Mouse (Mus musculus): ENCODE measurements around the gene Myom3.
"Not testable (repeated sequence)": the region's sequence is repeated elsewhere in the genome, so short reads cannot be mapped to it uniquely, and the experiment has no call there.

The Myom3 gene

DNA sequence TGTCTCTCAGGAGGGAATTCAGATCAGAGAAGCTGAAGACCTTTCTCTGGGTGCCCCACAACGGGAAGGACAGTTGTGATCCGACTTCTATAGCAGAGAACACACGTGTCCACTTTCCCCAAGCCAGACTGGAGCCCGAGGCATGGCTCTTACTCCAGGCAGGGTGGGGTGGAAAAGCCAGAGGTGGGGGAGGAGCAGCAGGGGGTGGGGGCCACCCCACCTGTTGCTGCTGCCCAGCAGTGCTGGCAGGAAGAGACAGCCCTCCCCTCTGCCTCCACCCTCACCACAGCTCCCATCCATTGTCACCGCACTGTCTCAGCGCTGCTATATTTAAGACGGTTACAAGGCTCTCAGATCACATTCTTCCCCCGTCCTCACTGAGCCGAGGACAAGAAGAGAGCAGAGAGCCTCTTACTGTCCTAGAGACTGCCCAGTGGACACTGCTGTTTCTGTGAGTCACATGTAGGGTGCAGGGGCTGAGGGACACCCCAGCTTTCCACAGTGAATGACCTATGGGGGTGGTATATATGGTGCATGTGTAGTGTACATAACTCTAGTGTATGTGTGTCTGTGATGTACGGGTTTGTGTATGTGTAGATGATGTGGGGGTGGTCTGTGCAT, at the start of gene Myom3:
Myom3 (plus strand) TSS at position 360 of the 621 bp plus-strand sequence.
- DNase-seq: no peak

DNA sequence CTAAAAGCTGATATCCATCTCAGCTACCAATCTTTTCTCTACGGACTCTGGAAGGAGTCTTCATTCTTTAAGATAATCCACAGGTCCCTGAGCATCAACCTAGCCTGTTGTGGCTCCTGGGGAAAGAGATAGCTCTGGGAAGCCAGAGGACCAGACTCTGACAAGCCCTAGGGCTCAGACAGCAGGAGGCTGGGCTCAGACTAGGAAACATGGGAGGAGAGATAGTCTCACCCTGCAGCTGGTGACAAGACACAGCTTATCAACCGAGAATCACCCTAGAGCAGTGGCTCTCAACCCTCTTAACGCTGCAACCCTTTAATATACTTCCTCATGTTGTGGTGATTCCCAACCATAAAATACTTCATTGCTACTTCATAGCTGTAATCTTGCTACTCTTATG, 49.1 kb upstream of the Myom3 start:
- no peak for DNase-seq

DNA sequence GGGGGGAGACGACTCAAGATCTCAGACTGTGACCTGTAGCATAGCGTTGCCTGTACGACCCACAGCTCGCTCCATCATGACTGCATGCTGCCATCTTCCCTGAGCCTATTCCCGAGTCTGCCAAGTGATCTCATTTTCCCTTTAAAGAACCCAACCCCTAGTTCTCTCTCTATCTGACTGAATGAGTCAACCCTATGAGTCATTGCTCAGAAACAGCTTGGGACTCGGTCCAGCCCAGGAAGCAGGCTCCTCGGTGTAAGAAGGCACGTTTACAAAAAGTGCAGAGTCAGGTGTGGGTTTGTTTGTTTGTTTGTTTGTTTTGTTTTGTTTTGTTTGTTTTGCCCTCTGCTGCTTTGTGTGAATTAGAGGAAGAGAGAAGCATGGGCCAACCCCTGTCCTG, 44.7 kb upstream of the Myom3 start:
- no peak for DNase-seq

DNA sequence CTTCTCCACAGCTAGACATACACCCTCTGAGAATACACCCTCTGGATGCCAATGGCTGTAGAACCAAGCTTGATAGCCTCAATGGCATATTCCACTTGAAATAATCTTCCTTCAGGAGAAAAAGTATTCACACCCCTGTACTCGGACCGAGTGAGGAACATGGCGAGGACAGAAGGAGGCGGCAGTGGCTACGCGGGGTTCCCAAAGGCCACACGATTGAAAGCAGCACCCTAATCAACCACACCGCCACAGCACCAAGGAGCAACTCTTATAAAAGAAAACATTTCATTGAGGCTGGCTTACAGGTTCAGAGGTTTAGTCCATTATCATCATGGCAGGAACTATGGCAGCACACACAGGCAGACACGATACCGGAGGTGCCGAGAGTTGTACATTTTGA, 43.1 kb upstream of the Myom3 start:
- DNase-seq: not testable (repeated sequence)

DNA sequence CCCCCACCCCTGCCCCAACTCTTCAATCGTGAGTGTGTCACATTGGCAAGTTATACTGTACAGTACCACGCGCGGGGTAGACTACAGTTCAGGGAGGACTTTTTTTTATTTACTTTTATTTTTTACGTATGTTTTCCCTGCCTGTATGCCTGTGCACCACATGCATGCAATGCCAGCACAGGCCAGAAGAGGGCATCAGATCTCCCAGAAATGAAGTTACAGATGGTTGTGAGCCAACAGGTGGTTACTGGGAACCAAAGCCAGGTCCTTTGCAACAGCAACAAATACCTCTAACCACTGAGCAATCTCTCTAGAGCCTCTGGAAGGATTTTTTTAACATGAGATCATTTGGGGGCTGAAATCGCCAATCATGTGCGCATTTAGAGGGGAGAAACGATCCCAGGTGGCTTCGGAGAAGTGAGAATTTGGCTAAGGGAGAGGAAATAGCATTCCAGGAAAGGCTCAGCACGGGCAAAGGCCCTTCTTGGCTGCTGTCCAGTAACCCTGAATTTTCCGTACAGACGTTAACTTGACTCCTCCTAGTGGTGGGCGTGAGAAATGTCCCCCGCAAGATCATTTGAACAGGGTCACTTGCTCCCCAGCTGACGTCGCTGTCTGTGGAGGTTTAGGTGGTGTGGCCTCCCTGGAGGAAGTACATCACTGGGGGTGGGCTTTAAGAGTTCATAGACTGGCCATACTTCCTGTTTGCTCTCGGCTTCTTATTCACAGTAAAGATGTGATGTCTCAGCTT, 36.8 kb upstream of the Myom3 start:
- peak; percentile 14 to 27 for DNase-seq

DNA sequence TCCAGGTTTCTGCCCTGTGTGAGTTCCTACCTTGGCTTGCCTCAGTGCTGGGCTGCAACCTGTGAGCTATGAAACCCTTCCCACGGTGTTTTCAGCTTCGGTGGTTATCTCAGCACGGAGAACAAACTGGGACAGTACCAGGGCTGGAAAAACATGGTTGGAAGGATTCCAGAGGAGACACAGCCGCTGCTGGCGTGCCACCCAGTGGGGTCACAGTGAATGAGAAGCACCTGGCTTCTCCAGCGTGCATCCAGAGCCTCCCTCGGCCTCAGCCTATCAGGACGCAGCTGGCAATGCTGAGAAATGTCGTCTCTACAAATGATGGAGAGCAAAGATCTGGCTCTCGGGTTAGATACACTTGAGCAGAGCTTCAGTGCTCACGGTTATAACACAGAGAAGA, 33.1 kb upstream of the Myom3 start:
- DNase-seq: no peak

DNA sequence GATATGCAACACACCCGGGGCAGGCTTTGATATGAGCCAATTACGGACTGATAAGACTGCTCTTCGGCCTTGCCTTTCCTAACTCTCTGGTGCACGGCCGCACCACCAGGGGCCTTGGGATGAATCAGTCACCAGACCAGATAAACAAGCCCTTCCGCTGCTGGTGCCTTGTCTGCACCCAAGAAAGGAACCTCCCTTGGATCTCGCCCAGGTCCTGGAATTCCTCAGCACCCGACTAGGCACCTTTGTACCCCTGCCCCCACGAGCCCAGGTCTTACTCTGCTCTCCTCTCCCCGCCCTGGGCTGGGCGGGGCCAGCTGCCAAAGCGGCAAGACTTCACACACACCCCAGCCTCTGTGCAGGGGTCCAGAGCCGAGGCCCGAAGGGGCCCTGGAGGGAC, 31.7 kb upstream of the Myom3 start, which contains the start of gene Il22ra1:
Il22ra1 (plus strand) TSS at position 356 of the 400 bp plus-strand sequence.
- no peak for DNase-seq

DNA sequence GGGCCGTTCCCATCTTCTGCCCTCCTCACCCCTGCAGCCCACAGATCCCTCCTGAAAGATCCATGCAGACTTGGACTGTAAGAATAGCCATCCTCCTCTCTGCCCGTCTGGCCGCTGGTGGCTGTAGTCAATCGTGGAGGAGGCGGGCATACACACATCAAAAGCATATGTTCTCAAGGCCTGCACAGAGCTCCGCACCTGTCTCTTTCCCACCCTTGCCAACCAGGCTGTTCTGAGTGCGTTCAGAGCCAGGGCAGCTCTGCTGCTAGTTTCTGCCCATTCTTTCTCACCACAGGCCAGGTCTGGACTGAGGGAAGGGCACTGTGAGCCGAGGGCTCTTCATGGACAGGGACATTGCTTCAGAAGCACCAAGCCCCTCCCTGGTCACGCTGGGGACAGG, 29.3 kb upstream of the Myom3 start:
- DNase-seq: no peak

DNA sequence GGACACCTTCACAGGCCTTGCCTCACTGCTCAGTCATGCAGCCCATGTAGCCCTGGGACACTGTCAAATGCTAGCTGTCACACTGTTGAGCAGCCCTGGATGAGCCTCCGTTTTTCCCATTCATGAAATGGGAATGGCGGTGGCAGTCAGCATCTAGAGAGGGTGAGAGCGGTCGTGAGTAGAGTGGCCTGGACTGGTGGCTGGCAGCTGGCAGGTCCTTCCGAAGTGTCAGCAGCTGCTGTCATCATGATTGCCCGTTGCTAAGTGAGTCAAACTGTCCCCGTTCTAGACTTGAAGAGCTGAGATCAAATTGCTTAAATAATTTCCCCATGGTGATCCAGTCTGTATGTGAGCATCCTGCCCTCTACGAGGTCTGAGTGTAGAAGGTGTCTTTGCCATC, 28.6 kb upstream of the Myom3 start:
- DNase-seq: no peak

DNA sequence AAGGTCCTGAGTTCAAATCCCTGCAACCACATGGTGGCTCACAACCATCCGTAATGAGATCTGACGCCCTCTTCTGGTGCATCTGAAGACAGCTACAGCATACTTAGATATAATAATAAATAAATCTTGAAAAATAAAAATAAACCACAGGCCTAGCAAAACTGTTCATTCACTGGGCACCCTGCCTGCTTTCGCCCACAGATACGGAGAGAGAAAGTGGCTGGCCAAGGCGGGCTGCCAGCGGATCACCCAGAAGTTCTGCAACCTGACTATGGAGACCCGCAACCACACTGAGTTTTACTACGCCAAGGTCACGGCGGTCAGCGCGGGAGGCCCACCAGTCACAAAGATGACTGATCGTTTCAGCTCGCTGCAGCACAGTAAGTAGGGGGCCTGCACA, 25.6 kb upstream of the Myom3 start:
- no peak for DNase-seq

DNA sequence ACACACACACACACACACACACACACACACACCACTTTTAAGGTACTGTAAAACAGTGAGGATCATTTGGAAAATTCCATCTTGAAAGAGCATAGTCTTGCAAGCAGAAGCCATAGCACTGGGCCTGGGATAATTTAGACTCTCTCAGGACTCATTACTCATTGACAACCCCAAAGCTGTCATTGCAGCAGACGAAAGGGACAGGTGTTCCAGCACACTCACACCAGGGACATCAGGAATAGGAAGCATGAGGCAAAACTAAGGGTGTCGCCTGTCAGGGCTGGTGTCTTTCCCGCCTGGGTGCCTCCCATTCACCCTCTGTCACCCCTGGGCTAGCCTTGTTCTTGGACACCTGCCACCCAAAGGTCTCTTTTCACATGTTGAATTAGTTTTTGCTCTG, 22.6 kb upstream of the Myom3 start:
- DNase-seq: no peak

DNA sequence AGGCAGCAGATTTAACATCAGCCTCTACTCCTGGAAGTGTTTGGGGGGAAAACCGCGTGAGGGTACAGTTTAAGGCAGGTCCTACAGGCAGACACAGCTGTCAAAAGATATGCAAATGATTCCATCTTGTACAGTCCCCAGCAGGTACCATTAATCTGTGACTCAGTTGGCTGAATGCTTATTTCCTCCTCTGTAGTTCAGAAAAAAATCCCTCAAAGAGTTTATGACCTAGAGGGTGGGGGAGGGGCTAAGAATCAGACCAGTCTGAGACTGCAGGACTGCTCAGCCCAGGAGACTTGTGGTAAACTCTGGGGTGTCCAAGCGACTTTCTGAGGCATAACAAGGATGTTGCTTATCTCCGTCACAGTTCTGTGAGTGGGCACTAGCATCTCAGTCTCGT, 21.3 kb upstream of the Myom3 start:
- no peak for DNase-seq

DNA sequence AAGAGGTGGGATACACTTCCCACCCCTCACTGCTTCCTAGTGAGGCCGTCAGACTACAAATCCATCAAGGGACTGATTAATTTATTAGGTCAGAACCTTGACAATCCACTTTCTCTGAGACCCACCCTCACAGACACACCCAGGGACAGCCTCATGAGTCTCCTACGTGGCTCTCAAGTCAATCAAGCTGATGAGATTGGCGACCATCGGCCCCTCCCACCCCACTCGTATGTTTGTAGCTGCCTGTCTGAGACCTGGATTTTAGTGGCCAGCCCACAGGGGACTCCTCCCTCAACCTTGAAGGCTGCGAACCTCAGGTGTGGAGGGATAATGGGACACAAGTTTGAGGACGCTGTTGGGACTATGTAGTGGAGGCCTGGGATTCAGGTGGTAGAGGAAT, 20.4 kb upstream of the Myom3 start:
- no peak for DNase-seq

DNA sequence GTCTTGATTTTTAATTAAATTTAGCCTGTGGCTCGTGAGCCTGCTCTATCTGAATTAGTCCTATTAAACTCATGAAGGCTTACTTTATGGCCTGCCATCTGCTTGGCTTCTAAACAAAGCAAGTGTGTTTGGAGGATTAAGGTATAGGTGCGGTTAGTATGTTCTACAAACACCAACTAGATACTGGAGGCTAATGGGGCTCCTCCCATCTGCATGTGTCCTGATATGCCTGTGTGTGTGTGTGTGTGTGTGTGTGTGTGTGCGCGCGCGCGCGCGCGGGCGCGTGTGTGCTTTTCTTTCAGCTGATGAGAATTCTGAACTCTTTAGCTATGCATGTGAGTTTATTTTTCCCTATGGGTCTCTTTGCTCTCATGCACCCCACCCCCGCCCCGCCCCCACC, 19.8 kb upstream of the Myom3 start:
- DNase-seq: no peak

DNA sequence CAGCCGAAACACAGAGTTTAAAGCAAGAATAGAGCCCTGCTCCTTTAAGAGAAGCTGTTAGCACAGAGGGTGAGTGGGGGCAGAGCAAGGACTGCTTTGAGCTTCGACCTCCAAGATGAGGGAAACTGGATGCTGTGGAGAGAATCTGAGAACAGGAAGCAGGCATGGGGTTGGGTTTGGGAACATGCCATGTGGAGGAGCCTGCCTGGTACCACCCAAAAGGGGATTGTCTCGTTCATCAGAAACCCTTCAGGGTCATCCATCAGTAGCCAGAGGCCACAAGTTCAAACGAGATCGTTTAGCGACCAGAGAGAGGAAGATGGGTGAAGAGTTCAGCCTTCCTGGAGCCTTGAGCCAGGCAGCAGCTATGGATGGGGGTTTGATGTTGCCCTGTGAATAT, 16.0 kb upstream of the Myom3 start:
- no peak for DNase-seq

DNA sequence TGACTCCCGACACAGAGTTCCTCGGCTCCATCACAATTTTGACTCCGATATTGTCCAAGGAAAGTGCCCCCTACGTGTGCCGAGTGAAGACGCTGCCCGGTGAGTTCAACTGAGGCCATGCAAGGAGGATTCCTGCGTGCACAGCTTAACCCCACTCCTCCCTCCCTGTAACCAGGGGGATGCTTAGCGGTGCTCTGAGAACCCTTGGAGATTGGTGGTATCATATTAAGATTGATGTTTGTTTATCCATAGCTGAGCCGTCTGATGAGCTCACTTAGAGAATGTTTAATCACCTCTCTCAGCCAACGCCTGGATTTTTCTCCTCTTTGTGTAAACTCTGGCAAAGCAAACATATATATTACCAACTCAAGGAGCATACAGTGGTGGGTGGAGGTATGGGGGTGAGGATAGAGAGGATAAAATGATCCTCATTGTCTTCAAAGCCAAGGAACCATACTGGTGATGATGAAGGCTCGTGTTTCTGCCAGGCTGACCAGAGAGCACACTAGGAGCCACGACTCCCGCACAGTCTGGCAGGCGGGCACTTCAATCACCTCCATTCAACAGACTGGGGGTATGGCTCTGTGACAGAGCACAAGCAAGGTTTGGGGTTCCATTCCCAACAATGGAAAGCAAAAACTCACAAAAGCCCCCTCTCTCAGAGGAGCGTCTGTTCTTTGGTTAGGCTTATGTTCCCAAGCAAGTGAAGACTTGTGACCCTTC, 14.6 kb upstream of the Myom3 start:
- no peak for DNase-seq

DNA sequence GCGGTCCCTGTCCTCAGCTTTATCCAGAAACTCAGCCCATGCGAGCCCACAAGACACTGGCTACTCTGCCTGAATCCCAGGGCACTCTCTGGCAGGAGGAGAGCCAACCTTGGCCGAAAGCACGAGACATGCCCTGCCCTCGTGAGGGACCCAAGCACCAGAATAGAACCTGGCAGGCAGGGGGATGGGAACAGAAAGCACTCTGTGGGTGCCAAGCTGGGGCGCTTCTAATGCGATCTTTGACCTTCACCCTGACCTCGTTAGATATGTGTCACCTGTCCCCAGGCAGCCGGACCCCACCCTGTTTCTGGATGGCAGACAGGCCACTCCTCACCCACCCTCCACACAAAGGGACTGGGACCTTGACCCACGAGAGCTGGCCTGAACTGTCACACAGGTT, 13.9 kb upstream of the Myom3 start:
- DNase-seq: no peak

DNA sequence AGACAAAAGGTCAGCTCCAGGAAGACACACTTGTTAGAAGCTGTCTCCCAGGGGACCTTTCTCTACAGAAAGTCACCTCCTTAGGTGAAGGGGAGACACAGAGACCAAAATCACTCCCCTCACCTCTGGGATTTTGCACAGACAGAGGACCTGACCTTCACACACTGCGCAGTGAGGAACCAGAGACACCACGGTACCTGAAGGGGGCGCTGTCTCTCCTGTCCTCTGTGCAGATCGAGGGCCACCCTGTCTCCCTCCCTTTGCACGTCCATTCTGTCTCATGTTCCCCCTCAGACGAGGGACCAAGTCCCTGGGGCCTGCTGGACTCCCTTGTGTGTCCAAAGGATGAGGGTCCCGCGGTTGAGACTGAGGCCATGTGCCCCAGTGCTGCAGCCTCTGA, 8.6 kb upstream of the Myom3 start:
- peak in 1 of 2 experiments; percentile 8 for DNase-seq

DNA sequence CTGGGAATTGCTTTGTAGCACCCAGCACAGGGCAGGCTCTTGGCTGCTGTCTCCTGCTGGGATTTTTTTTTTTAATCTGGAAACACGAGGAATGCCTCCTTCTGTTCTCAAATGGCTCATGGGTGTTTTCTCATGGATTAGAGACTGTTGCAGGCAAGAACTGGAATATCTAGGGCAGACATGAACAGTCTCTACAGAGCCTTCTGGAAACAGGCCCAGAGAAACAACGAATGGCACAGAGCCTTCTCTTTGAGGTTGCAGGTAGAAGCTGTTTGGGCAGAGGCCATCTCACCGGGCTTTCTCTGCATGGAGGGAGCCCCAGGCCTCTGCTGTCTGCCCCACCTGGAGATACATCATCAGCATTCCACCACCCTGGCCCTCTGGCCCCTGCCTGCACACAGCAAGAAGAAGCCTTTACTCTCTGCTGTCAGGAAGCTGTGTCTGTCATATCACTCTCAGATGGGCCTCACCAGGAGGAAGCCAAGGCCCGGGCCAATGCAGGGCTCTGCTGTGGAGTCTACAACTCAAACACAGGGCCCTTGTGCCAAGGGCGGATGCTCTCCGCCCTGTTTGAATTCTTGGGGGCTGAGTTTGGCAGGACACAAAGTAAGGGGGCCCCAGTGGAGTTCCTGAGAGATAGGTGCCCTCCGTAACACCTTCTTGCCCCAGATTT, 7.3 kb upstream of the Myom3 start:
- no peak for DNase-seq

DNA sequence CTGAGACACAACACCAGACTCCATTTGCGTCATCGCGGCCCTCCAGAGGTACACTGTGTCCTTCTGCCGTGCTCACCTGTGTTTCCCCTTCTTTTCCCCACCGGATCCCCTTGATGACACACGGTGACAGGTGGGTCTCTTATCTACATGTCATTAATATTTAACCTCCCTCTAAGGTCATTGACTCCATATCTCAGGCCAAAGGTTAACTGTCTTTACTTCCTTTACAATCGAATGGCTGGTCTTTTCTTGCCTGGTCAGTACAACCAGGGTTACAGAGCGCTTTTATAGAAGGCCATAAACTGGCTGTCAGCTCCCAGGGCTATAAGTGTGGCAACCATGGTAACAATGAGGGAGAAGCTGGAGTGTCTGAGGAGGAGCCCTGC, 6.7 kb upstream of the Myom3 start:
- DNase-seq: no peak

DNA sequence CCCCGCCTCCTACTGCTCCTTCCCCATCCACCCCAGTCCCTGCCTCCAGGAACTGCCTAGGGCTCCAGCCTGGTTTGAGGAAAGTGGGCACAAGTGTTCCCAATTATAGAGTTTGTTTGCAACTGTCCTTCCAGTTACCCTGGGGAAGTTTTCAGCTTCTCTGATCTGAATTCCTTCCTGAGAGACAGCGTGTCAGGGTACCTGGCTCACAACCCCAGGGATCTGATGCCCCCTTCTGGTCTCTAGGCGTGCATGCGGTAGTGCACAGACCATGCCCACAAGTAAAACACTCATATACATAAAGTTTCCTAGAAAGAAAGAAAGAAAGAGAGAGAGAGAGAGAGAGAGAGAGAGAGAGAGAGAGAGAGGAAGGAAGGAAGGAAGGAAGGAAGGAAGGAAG, 1.2 kb upstream of the Myom3 start:
- DNase-seq: no peak

DNA sequence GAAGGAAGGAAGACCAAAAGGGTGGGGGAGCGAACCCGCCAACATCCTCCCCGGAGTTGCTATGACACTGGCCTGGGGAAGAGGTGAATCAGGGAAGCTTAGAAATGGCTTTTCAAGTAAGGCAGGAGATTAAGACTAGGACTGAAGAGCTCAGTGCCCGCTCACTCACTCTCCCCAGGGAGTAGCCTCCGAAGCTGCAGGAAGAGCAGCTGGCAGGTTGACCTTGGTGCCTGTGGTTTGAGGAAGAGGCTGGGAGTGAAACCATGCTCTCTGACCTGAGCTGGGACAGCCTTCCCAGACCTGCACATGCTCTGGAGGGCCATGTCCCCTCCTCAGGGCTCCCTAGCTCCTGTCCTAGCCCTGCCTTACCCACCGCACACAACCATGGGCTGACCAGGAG, 690 bp upstream of the Myom3 start:
- DNase-seq: no peak

DNA sequence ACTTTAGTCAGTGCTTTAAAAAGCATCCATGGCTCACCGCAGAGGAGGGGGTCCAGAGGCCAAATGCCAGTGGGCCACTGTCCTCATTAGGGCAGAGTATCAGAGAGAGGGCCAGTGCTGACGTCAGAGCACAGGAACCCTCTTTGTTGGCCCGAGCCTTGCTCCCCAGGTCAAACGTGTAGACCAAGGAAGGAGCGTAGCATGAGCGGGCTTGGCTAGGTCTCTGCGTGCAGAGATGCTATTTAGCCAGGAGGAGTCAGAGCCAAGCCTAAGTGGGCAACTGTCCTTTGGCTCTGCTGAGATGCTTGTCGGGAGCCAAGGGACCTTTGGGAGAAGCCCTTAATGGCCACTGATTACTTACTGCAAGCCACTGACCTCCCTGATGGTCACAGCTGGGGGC, 1.5 kb downstream of the Myom3 start:
- DNase-seq: no peak

DNA sequence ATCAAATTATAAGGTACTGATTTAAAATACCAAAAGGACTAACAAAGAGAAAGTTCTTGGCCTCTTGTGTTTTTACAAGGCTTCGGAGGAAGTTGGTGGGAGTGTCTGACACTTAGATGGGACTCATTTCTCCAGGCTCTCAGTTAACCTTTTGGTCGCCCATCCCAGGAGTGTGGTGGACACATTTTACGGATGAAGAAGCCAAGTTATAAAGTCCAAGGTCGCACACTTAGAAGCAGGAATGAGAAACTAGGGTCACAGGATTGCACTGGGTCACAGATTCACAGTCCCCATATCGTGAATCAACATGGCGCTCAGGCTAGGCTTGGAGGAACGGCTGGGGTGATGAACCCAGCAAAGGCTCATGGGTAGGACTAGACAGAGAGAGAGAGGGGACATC, 2.1 kb downstream of the Myom3 start:
- no peak for DNase-seq

Measured in B cell, adult 2 months (primary cell).